Mouse (Mus musculus) kidney, postnatal 14 days (tissue): Measurements from ENCODE around the gene Colgalt1.

Source experiments
- DNase-seq: peaks from one replicate; pipeline ENCODE4 v3.0.0; 2022; ENCODE audit warnings: mixed read lengths

Gene Colgalt1

GRCm38 (mm10) chr8:71610822-71611651, at the start of gene Colgalt1:
Gene Colgalt1 (plus strand): TSS chr8:71610998.
- peak; percentile 98 for DNase-seq

GRCm38 (mm10) chr8:71561401-71561800, 49.4 kb upstream of the Colgalt1 start:
- DNase-seq = peak; percentile 71

- DNase-seq = peak; percentile 87
These were observed 48.0 kb upstream of the Colgalt1 start for GRCm38 (mm10) chr8:71562751-71563150.

DNA sequence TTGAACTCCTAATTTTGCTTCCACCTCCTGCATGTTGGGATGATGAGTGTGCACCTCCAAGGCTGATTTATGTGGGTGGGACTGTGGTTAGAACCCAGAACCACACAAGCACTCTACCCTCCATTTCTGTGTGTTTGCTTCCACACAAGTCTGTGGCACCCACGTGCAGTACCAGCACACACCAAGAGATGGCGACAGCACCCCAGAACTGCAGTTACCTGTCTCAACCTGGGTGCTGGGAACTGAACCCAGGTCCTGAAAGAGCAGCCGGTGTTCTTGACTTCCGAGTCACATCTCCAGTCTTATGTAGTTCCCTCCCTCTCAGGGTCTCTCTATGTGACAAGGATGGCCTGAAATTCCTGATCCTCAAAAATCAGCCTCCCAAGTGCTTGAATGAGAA, 46.8 kb upstream of the Colgalt1 start:
- no peak for DNase-seq

- no peak for DNase-seq
These were observed 44.3 kb upstream of the Colgalt1 start, which contains the start of gene Nxnl1 for GRCm38 (mm10) chr8:71566501-71566900. Gene Nxnl1 (minus strand): TSS chr8:71566601.

GRCm38 (mm10) chr8:71567587-71567986, 43.2 kb upstream of the Colgalt1 start:
- no peak for DNase-seq

- peak; percentile 91 for DNase-seq
These were observed 42.3 kb upstream of the Colgalt1 start, which contains the start of gene Slc27a1 for GRCm38 (mm10) chr8:71568387-71568937. Gene Slc27a1 (plus strand): TSS chr8:71568882.

DNA sequence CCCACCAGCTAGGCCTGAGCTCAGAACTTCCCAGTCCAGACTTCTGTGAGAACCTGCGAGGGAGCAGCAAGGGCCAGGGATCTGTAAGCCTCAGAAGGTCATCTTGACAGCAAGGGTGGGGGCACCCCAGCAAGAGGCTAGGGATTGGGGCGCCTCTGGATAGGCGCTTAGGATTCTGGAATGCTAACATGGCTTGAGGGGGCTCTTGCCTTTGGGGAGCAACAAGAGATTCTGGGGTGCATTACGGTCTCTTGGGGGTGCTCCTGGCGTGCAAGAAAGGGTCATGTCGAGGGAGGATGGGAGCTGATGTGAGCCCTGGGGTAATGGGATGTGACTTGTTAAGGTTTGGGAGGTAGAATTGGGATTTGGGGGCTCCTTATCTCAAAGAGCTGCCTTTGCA, 41.9 kb upstream of the Colgalt1 start:
- no peak for DNase-seq

- peak; percentile 96 for DNase-seq
These were observed 41.2 kb upstream of the Colgalt1 start for GRCm38 (mm10) chr8:71569366-71570290.

DNA sequence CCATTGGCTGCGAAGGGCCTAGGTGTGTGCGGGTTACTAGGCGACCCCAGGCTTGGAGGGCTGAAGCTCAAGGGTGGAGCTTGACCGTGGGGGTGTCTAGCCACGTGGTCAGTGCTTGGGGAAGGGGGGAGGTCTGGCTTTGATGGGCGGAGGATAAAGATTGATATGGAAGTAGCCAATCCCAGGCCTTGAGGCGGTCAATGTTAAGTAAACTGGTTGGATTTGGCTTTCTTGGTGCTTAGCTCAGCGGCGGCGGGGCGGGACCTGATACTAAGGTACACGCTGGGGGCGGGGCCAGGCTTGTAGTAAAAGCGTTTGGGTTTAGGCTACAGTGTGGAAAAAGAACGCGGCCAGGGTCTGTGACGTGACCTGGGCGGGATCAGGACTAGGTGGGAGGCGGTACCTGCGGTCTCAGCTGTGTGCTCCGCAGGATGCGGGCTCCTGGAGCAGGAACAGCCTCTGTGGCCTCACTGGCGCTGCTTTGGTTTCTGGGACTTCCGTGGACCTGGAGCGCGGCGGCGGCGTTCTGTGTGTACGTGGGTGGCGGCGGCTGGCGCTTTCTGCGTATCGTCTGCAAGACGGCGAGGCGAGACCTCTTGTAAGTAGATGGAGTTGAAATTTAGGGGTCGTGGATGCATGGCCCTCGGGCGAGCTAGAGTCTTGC, 40.4 kb upstream of the Colgalt1 start:
- DNase-seq = peak; percentile 98

GRCm38 (mm10) chr8:71572077-71572476, 38.7 kb upstream of the Colgalt1 start:
- no peak for DNase-seq

DNA sequence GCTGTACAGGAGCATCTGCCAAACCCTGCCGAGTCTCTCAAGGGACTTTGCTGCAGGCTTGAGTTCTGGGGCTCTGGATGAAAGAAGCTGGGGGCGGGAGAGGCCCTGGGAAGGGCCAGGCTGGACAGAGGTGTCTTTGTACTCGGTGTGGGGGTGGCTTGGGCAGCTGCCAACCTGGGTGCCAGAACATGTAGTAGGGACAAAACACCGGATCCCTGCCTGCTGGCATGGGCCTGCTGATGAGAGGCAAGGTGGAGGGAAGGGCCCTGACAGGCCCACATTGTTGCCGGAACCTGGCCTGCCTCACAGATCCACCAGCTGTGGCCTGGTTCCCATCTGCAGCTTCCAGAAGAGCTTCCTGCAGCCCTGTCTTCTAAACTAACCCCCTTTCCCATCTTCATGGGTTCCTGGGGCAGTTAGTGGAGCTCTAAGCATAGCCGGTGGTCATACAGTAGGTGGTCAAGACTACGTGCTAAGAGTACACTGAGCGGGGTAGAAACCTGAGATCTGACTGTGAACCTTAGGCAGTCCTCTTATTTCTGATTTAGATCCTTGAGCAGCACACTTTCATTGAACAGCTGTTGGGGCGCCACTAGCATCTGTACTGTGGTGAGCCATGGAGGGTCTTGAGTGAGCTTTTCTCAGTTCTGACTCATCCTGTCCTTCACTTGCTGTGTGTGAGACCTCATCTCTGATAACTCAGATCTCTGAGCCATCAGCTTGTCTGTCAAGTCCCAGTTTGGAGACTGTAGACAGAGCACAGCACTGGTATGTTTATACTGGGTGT, 37.8 kb upstream of the Colgalt1 start:
- DNase-seq = peak; percentile 78

GRCm38 (mm10) chr8:71574426-71574825, 36.4 kb upstream of the Colgalt1 start:
- no peak for DNase-seq

- DNase-seq = no peak
These were observed 35.8 kb upstream of the Colgalt1 start for GRCm38 (mm10) chr8:71575020-71575419.

- DNase-seq = no peak
These were observed 32.9 kb upstream of the Colgalt1 start for GRCm38 (mm10) chr8:71577856-71578387.

DNA sequence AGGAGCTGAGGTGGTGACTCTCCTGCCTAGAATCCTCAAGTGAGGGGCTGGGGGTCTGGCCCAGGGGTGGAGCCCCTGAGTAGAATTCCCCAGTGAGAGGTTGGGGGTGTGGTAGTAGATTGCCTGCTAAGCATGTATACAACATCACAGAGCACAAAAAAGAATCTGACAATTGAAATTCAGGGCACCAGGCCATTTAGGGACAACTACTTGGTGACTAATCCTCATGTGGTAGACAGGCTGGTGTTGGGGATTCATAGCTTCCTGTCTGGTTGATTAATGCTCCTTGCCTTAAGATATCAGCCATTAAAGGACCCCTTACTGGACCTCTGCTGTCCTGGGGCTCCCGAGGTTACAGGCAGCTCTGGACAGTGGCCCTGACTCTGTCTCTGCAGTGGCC, 31.8 kb upstream of the Colgalt1 start:
- no peak for DNase-seq

DNA sequence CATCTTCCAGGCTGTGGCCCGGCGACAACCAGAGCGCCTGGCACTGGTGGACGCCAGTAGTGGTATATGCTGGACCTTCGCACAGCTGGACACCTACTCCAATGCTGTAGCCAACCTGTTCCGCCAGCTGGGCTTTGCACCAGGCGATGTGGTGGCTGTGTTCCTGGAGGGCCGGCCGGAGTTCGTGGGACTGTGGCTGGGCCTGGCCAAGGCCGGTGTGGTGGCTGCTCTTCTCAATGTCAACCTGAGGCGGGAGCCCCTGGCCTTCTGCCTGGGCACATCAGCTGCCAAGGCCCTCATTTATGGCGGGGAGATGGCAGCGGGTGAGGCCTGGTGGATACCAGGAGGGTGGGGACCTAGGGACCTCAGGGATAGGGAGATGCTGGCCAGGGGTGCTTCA, 31.3 kb upstream of the Colgalt1 start:
- DNase-seq = no peak

DNA sequence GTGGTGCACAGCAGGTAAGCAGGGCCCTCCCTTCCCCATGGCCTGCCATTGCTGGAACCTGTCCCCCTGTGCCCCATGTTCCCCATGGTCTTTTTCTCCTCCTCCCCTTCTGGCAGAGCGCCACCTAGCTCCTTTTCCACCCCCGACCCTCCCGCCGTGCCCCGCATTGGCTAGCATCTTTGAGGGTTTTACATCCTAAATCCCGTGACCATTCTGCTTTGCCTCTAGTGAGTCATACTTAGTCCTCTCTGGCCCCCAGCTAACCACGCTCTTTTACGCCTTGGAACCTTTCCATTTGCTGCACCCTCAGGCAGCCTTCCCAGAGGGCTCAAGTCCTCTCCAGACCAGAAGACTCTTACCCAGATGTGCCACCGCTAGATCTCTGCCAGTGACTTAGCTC, 30.6 kb upstream of the Colgalt1 start:
- no peak for DNase-seq

DNA sequence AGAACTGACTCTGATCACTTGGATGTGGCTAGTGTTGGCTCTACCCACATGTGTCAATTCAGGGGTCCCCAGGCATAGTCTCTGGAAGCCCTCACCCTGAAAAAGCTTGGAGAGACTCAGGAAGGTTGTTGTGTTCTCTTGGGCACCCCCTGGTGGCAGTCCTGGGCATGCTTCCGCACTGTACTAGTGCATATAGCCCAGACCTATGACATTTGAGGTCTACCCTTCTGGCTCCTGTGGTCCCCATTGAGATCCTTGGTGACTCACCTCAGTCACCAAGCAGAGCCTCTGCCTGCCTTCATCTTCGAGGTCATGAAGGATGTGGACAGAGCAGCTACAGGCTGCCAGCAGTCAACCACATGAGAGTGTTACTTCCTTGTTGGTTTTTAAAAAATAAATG, 23.9 kb upstream of the Colgalt1 start:
- peak; percentile 58 for DNase-seq

DNA sequence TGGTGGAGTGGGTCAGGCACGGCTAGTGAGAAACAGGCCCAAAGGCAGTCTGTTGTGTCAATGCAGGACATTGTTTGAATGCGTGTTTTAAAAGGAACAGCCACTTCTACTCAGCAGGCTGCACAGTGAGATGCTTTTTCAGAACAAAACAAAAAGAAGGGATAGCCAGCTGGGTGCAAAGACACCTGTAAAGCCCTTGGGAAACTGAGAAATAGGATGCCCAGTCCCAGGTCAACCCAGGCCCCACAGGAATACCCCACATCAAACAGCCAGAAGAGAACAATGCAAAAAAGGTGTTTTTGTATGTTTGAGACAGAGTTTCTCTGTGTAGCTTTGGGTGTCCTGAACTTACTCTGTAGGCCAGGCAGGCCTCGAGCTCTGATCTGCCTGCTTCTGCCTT, 22.0 kb upstream of the Colgalt1 start:
- no peak for DNase-seq

DNA sequence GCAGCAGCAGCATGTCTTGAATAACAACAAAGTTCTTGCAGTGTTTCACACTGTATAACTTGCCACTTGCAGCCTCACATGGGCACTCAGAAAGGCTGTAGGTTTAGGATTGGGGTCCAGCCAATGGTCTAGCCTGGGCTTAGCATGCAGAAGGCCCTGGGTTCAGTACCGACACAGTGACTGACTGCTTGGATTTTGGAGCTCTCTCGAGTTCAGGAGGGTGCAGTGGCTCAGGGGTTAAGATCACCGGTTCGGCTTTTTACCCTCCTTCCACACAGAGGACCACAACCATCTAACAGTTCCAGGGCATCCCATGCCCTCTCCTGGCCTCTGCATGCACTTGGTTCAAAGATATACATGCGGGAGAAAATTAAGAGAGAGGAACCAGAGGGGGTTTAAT, 19.8 kb upstream of the Colgalt1 start:
- DNase-seq = no peak
